Mouse (Mus musculus): ENCODE results near the gene Tescl.

The Tescl gene

GRCm38 (mm10) chr7:24333304-24333986, at the start of gene Tescl:
Gene Tescl, minus strand, starts transcription at chr7:24333936.
- no peak for DNase-seq (ENCODE audit: low spot score in 2 of 2)

GRCm38 (mm10) chr7:24382730-24383372, 49.1 kb upstream of the Tescl start:
- no peak for DNase-seq (ENCODE audit: low spot score in 2 of 2)

- no peak for DNase-seq (ENCODE audit: low spot score in 2 of 2)
Observed at GRCm38 (mm10) chr7:24380370-24380769, 46.6 kb upstream of the Tescl start.

- no peak for DNase-seq (ENCODE audit: low spot score in 2 of 2)
Observed at GRCm38 (mm10) chr7:24379934-24380333, 46.2 kb upstream of the Tescl start.

GRCm38 (mm10) chr7:24378049-24378701, 44.4 kb upstream of the Tescl start:
- DNase-seq (ENCODE audit: low spot score in 2 of 2): no peak

GRCm38 (mm10) chr7:24377091-24377865, 43.5 kb upstream of the Tescl start:
- DNase-seq (ENCODE audit: low spot score in 2 of 2): peak in 1 of 2 experiments; percentile 49

GRCm38 (mm10) chr7:24376456-24376855, 42.7 kb upstream of the Tescl start:
- no peak for DNase-seq (ENCODE audit: low spot score in 2 of 2)

GRCm38 (mm10) chr7:24373538-24374379, 40.0 kb upstream of the Tescl start:
- peak in 1 of 2 experiments; percentile 38 for DNase-seq (ENCODE audit: low spot score in 2 of 2)

- no peak for DNase-seq (ENCODE audit: low spot score in 2 of 2)
Observed at GRCm38 (mm10) chr7:24372786-24373185, 39.0 kb upstream of the Tescl start.

- DNase-seq (ENCODE audit: low spot score in 2 of 2): no peak
Observed at GRCm38 (mm10) chr7:24372300-24372699, 38.6 kb upstream of the Tescl start.

GRCm38 (mm10) chr7:24371809-24372145, 38.0 kb upstream of the Tescl start:
- DNase-seq (ENCODE audit: low spot score in 2 of 2): no peak

GRCm38 (mm10) chr7:24371012-24371808, 37.5 kb upstream of the Tescl start:
- DNase-seq (ENCODE audit: low spot score in 2 of 2): no peak

- DNase-seq (ENCODE audit: low spot score in 2 of 2): no peak
Observed at GRCm38 (mm10) chr7:24369731-24370541, 36.2 kb upstream of the Tescl start, which contains the start of gene Kcnn4. Gene Kcnn4, plus strand, starts transcription at chr7:24370263.

GRCm38 (mm10) chr7:24368946-24369345, 35.2 kb upstream of the Tescl start:
- DNase-seq (ENCODE audit: low spot score in 2 of 2): no peak

GRCm38 (mm10) chr7:24368226-24368625, 34.5 kb upstream of the Tescl start:
- no peak for DNase-seq (ENCODE audit: low spot score in 2 of 2)

- no peak for DNase-seq (ENCODE audit: low spot score in 2 of 2)
Observed at GRCm38 (mm10) chr7:24366716-24367632, 33.2 kb upstream of the Tescl start.

- no peak for DNase-seq (ENCODE audit: low spot score in 2 of 2)
Observed at GRCm38 (mm10) chr7:24365258-24366014, 31.7 kb upstream of the Tescl start.

- peak; percentile 64 to 86 for DNase-seq (ENCODE audit: low spot score in 2 of 2)
Observed at GRCm38 (mm10) chr7:24364827-24365226, 31.1 kb upstream of the Tescl start.

Data from urinary bladder, postnatal 4 days (tissue).